Mouse (Mus musculus) liver, postnatal 0 days (tissue): ENCODE measurements around the gene Ablim1. TPM values are rescaled to one million over a fixed set of nuclear protein-coding genes. Genes with fewer than 3 reads are reported as not detected.

Experiments used
- ATAC-seq: fragments of 200-750 bp; cut with Nextera tagmentation; 2 replicates; pipeline ENCODE4 v1.8.0; 2017; ENCODE audit warnings: mild to moderate bottlenecking, moderate library complexity
- DNase-seq: peaks from one replicate; pipeline ENCODE4 v3.0.0-alpha.2; 2016
- H3K27ac ChIP-seq: fragments of 300-500 bp; sonication (generic); 2 replicates; pipeline ENCODE4 v1.5.1; 2014; ENCODE audit warnings: antibody characterized with exemption, moderate library complexity, mild to moderate bottlenecking, low read depth
- H3K27me3 ChIP-seq: fragments of 300-500 bp; sonication (generic); 2 replicates; pipeline ENCODE4 v1.6.1; 2014; ENCODE audit warnings: low read length, control low read depth, mixed read lengths; ENCODE audit not compliant: insufficient read depth
- H3K36me3 ChIP-seq: fragments of 300-500 bp; sonication (generic); replicated peaks from 2 replicates; pipeline ENCODE4 v1.6.1; 2014; ENCODE audit warnings: mild to moderate bottlenecking, control low read depth, low read length, moderate library complexity, mixed read lengths; ENCODE audit not compliant: insufficient read depth
- H3K4me1 ChIP-seq: fragments of 300-500 bp; sonication (generic); 2 replicates; pipeline ENCODE4 v1.6.1; 2014; ENCODE audit warnings: antibody characterized with exemption, mild to moderate bottlenecking, control low read depth; ENCODE audit not compliant: insufficient read depth
- H3K4me2 ChIP-seq: fragments of 300-500 bp; sonication (generic); 2 replicates; pipeline ENCODE4 v1.6.1; 2014; ENCODE audit warnings: low read depth, mild to moderate bottlenecking, low read length, moderate library complexity, mixed read lengths
- H3K4me3 ChIP-seq: fragments of 300-500 bp; sonication (generic); 2 replicates; pipeline ENCODE4 v1.5.1; 2014; ENCODE audit warnings: low read depth, low read length
- H3K9ac ChIP-seq: fragments of 300-500 bp; sonication (generic); replicated peaks from 2 replicates; pipeline ENCODE4 v1.6.1; 2014; ENCODE audit warnings: mild to moderate bottlenecking, moderate library complexity
- H3K9me3 ChIP-seq: fragments of 300-500 bp; sonication (generic); 2 replicates; pipeline ENCODE4 v1.6.1; 2016; ENCODE audit warnings: mild to moderate bottlenecking, control low read depth, low read length, mixed read lengths
- CTCF ChIP-seq: sonication (generic); IDR thresholded peaks from 2 replicates; pipeline ENCODE4 v1.5.1; 2016; ENCODE audit warnings: antibody characterized with exemption, low read depth
- EP300 ChIP-seq: IDR thresholded peaks from 2 replicates; pipeline ENCODE4 v1.6.1; 2016; ENCODE audit warnings: antibody characterized with exemption, low read depth, mild to moderate bottlenecking
- WGBS: fragments of 180-500 bp; shearing (Covaris S2); extraction: QIAGEN DNeasy Blood & Tissue Kit; methylation state at CpG from one replicate; pipeline ENCODE4 v1.1.7; 2014; ENCODE audit not compliant: insufficient replicate concordance; 5-methylcytosine and 5-hydroxymethylcytosine counted together
- polyA plus RNA-seq: library from polyadenylated mRNA; unstranded; fragments of >200 nt; fragmentation: Nextera tagmentation; extraction: Ambion mirVana; gene quantifications from 2 replicates; pipeline ENCODE4 v1.2.1, GENCODE M21; 2015

The Ablim1 gene
- polyA plus RNA-seq, 1 experiment from 2014 or later = 12.0 TPM

DNA sequence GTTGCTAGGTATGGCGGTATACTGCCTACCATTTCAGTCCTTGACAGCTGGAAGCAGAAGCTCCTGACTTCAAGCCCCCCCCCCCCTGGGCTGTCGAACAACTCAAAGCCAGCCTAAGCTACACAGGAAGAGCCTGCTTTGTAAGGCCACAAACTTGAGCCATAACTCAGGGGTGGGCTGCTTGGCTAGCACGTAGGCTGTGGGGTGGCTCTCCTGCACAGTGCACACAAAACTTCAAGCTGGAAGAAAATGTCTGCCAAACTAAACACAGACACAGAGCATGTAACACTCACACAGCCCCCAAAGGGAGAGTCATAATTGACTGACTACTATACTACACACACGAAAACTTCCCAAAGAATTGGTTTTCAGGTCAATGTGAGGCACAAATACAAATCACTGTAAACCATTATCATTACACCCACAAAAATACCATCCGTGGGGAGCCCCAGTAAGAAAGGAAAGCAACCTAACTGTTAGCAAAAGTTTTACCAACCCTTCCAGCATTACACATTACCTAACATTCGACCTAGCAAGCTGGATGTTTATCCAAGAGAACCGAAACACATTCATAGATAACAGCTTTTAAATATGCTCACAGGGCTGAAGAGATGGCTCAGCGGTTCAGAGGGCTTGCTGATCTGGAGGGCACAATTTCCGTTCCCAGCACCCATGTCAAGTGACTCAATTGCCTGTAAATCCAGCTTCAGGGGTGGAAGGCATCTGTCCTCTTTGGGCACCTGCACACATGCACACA, 61.8 kb downstream of the Ablim1 start:
- H3K36me3 ChIP-seq = no peaks in the 10 kb centered on the region
- WGBS = 42% methylated on average over 9 of the region's 9 CpGs
- H3K9me3 ChIP-seq = no peaks in the 10 kb centered on the region
- TF ChIP-seq CTCF = no peak
- no peak for TF ChIP-seq EP300
- no peak overlapping the region for H3K9ac ChIP-seq
- no peaks in the 10 kb centered on the region for H3K27me3 ChIP-seq
- peak overlapping the region; percentile 22; the same call in 1 of the 2 replicates for H3K4me2 ChIP-seq
- H3K27ac ChIP-seq = peak overlapping the region; percentile 69
- H3K4me3 ChIP-seq = no peak overlapping the region
- DNase-seq = no peak
- peak; percentile 67 for ATAC-seq
- H3K4me1 ChIP-seq = peaks cover 10% of the 10 kb centered on the region; the same call in 1 of the 2 replicates

- H3K27ac ChIP-seq = no peak overlapping the region
- TF ChIP-seq CTCF (no peak), EP300 (no peak)
- no peaks in the 10 kb centered on the region for H3K27me3 ChIP-seq
- no peaks in the 10 kb centered on the region for H3K9me3 ChIP-seq
- DNase-seq (no peak), ATAC-seq (no peak)
- no peaks in the 10 kb centered on the region for H3K36me3 ChIP-seq
- no peak overlapping the region for H3K9ac ChIP-seq
- H3K4me2 ChIP-seq = no peak overlapping the region
- no peak overlapping the region for H3K4me3 ChIP-seq
- WGBS = 69% methylated on average over 5 of the region's 5 CpGs
- H3K4me1 ChIP-seq = 0 out of 2 replicates have a peak, but pooled peaks cover 4% of the 10 kb centered on the region
These were observed 65.9 kb downstream of the Ablim1 start for GRCm38 (mm10) chr19:57248781-57249180.

- DNase-seq (no peak), ATAC-seq (no peak)
- Histone ChIP-seq H3K4me1 (0 out of 2 replicates have a peak, but pooled peaks cover 4% of the 10 kb centered on the region), H3K27ac (no peak overlapping the region), H3K4me3 (no peak overlapping the region), H3K4me2 (no peak overlapping the region), H3K27me3 (no peaks in the 10 kb centered on the region), H3K36me3 (no peaks in the 10 kb centered on the region), H3K9me3 (no peaks in the 10 kb centered on the region), H3K9ac (no peak overlapping the region)
- no peak for TF ChIP-seq EP300
- no peak for TF ChIP-seq CTCF
- 85% methylated on average over 8 of the region's 8 CpGs for WGBS
These were observed 67.5 kb downstream of the Ablim1 start for GRCm38 (mm10) chr19:57247221-57247620.

GRCm38 (mm10) chr19:57244281-57244680, 70.4 kb downstream of the Ablim1 start:
- DNase-seq (no peak), ATAC-seq (no peak)
- no peaks in the 10 kb centered on the region for H3K9me3 ChIP-seq
- no peak overlapping the region for H3K9ac ChIP-seq
- no peak overlapping the region for H3K27ac ChIP-seq
- H3K27me3 ChIP-seq = no peaks in the 10 kb centered on the region
- no peak for TF ChIP-seq EP300
- TF ChIP-seq CTCF = no peak
- H3K4me2 ChIP-seq = no peak overlapping the region
- 62% methylated on average over 7 of the region's 7 CpGs for WGBS
- H3K4me3 ChIP-seq = no peak overlapping the region
- no peaks in the 10 kb centered on the region for H3K4me1 ChIP-seq
- no peaks in the 10 kb centered on the region for H3K36me3 ChIP-seq

- Histone ChIP-seq H3K9me3 (no peaks in the 10 kb centered on the region), H3K4me2 (no peak overlapping the region)
- ATAC-seq = no peak
These were observed 71.1 kb downstream of the Ablim1 start for GRCm38 (mm10) chr19:57243606-57244005.

GRCm38 (mm10) chr19:57243191-57243590, 71.5 kb downstream of the Ablim1 start:
- H3K4me2 ChIP-seq = no peak overlapping the region
- no peaks in the 10 kb centered on the region for H3K4me1 ChIP-seq
- 75% methylated on average over 12 of the region's 12 CpGs for WGBS
- ATAC-seq (no peak), DNase-seq (no peak)
- H3K27me3 ChIP-seq = no peaks in the 10 kb centered on the region
- no peak overlapping the region for H3K9ac ChIP-seq
- H3K4me3 ChIP-seq = no peak overlapping the region
- no peaks in the 10 kb centered on the region for H3K9me3 ChIP-seq
- TF ChIP-seq EP300 (no peak), CTCF (no peak)
- no peaks in the 10 kb centered on the region for H3K36me3 ChIP-seq
- H3K27ac ChIP-seq = no peak overlapping the region

More at GRCm38 (mm10) chr19:57243606-57244005, 71.1 kb downstream of the Ablim1 start:
- Histone ChIP-seq H3K27me3 (no peaks in the 10 kb centered on the region), H3K27ac (no peak overlapping the region), H3K4me3 (no peak overlapping the region), H3K9ac (no peak overlapping the region), H3K4me1 (no peaks in the 10 kb centered on the region), H3K36me3 (no peaks in the 10 kb centered on the region)
- TF ChIP-seq EP300 = no peak
- TF ChIP-seq CTCF = no peak
- 77% methylated on average over 8 of the region's 8 CpGs for WGBS
- DNase-seq = peak; percentile 34
